Mouse (Mus musculus) MEL (cell line): Measurements from ENCODE around the gene Rela.

Experiments used
- CTCF ChIP-seq, 3 experiments: IDR thresholded peaks in 2 of 3; conservative IDR thresholded peaks in 1 of 3; 2 replicates each; pipeline ENCODE4 v1.5.1; 2011 to 2012; ENCODE audit warnings: low read length in 3 of 3, low read depth in 2 of 3, mild to moderate bottlenecking in 2 of 3, improper control_type of control experiment in 1 of 3, inconsistent platforms in 1 of 3, mixed read lengths in 1 of 3, moderate library complexity in 1 of 3; ENCODE audit not compliant: control insufficient read depth in 1 of 3, insufficient read depth in 1 of 3, poor library complexity in 1 of 3, severe bottlenecking in 1 of 3
- HCFC1 ChIP-seq: IDR thresholded peaks from 2 replicates; pipeline ENCODE4 v1.6.1; 2012; ENCODE audit warnings: low read depth, mild to moderate bottlenecking, inconsistent platforms, low read length, improper control_type of control experiment, moderate library complexity
- MAFK ChIP-seq: IDR thresholded peaks from 2 replicates; pipeline ENCODE4 v1.6.1; 2011; ENCODE audit warnings: low read depth, mild to moderate bottlenecking, low read length, improper control_type of control experiment, borderline replicate concordance
- NRF1 ChIP-seq: IDR thresholded peaks from 2 replicates; pipeline ENCODE4 v1.6.1; 2014; ENCODE audit warnings: low read depth, mild to moderate bottlenecking, inconsistent platforms, low read length, improper control_type of control experiment, moderate library complexity; ENCODE audit not compliant: poor library complexity, insufficient read depth, severe bottlenecking
- RCOR1 ChIP-seq: IDR thresholded peaks from 2 replicates; pipeline ENCODE4 v1.6.1; 2012; ENCODE audit warnings: low read depth, mild to moderate bottlenecking, inconsistent platforms, low read length, improper control_type of control experiment
- TAL1 ChIP-seq: IDR thresholded peaks from 2 replicates; pipeline ENCODE4 v1.6.1; 2012; ENCODE audit warnings: mild to moderate bottlenecking, inconsistent platforms, low read length, moderate library complexity, mixed read lengths
- ZNF384 ChIP-seq: IDR thresholded peaks from 2 replicates; pipeline ENCODE4 v1.6.1; 2012; ENCODE audit warnings: low read depth, mild to moderate bottlenecking, inconsistent platforms, low read length, improper control_type of control experiment

DNA sequence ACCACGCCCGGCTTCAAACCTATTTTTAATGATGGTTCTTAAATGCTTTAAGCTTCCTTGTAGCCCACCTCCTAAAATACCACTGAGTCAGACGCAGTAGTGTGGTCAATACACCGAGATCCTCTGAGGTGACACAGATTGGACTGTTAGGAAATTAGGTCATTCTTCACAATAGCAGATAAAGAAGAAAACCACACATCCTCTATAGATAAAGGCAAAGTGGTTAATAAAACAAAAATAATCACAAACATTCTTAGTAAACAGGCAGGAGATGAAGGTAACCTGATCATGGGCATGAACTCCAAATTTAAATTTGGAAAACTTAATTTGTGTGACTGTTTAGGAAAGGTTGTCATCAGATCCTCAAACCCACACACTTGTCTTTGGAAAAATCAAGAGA lies 17.3 kb upstream of the Rela start:
- TF ChIP-seq CTCF (IDR thresholded peaks at IDR 0.05 in 2 of 3, conservative IDR thresholded peaks at IDR 0.05 in 1 of 3; ENCODE audit: control insufficient read depth in 1 of 3, insufficient read depth in 1 of 3, low read depth in 2 of 3, low read length in 3 of 3, poor library complexity in 1 of 3, severe bottlenecking in 1 of 3): no peak
- TF ChIP-seq ZNF384: no peak
- no peak for TF ChIP-seq MAFK
- no peak for TF ChIP-seq NRF1
- TF ChIP-seq RCOR1: peak; percentile 53
- no peak for TF ChIP-seq TAL1
- TF ChIP-seq HCFC1: no peak
